Mouse (Mus musculus): ENCODE data around the gene Gm39653. TPM values are rescaled to one million over a fixed set of nuclear protein-coding genes. Genes with fewer than 3 reads are reported as not detected.

The Gm39653 gene
- total RNA-seq, 1 experiment: not detected

- in situ Hi-C loops (cut with MboI; ENCODE audit: low sequenced_read_pairs in 2 of 2, unreplicated experiment in 2 of 2): no loop called here
- Histone ChIP-seq H3K36me3 (ENCODE audit: control insufficient read depth, insufficient read depth, low read length, poor library complexity, severe bottlenecking) (peaks cover 36% of the 10 kb centered on the region), H3K4me3 (ENCODE audit: insufficient read depth in 1 of 2, low read depth in 1 of 2, low read length in 2 of 2, poor library complexity in 1 of 2, severe bottlenecking in 1 of 2) (no peak overlapping the region), H3K9me3 (ENCODE audit: control insufficient read depth, insufficient read depth, low read depth, low read length) (no peaks in the 10 kb centered on the region), H3K4me1 (ENCODE audit: control insufficient read depth in 2 of 2, insufficient read depth in 2 of 2, low read length in 2 of 2, poor library complexity in 1 of 2) (no peaks in the 10 kb centered on the region), H3K9ac (ENCODE audit: insufficient read depth, low read depth, low read length, poor library complexity, severe bottlenecking) (no peak overlapping the region), H3K27ac (ENCODE audit: insufficient read depth, low read depth, low read length, poor library complexity, severe bottlenecking) (no peak overlapping the region)
- no peak for TF ChIP-seq CHD2 (IDR thresholded peaks at IDR 0.05; ENCODE audit: low read depth, low read length)
- TF ChIP-seq ZC3H11A (IDR thresholded peaks at IDR 0.05; ENCODE audit: borderline replicate concordance, low read depth, low read length): no peak
- no peak for TF ChIP-seq ZNF384 (IDR thresholded peaks at IDR 0.05; ENCODE audit: low read depth, low read length)
- no peak for TF ChIP-seq MAFK (IDR thresholded peaks at IDR 0.05; ENCODE audit: insufficient read depth, low read depth, low read length)
- TF ChIP-seq HCFC1 (IDR thresholded peaks at IDR 0.05; ENCODE audit: borderline replicate concordance, insufficient read depth, low read length): no peak
- DNase-seq (ENCODE audit: low read depth, low spot score): no peak
Measured at GRCm38 (mm10) chr1:63573864-63574611, 41.7 kb upstream of the Gm39653 start.

- in situ Hi-C loops (cut with MboI; ENCODE audit: low sequenced_read_pairs in 2 of 2, unreplicated experiment in 2 of 2): no loop called here
- Histone ChIP-seq H3K4me1 (ENCODE audit: control insufficient read depth in 2 of 2, insufficient read depth in 2 of 2, low read length in 2 of 2, poor library complexity in 1 of 2) (no peaks in the 10 kb centered on the region), H3K27ac (ENCODE audit: insufficient read depth, low read depth, low read length, poor library complexity, severe bottlenecking) (no peak overlapping the region), H3K4me3 (ENCODE audit: insufficient read depth in 1 of 2, low read depth in 1 of 2, low read length in 2 of 2, poor library complexity in 1 of 2, severe bottlenecking in 1 of 2) (no peak overlapping the region), H3K36me3 (ENCODE audit: control insufficient read depth, insufficient read depth, low read length, poor library complexity, severe bottlenecking) (peaks cover 37% of the 10 kb centered on the region), H3K9ac (ENCODE audit: insufficient read depth, low read depth, low read length, poor library complexity, severe bottlenecking) (no peak overlapping the region), H3K9me3 (ENCODE audit: control insufficient read depth, insufficient read depth, low read depth, low read length) (no peaks in the 10 kb centered on the region)
- DNase-seq (ENCODE audit: low read depth, low spot score): no peak
- TF ChIP-seq MAFK (IDR thresholded peaks at IDR 0.05; ENCODE audit: insufficient read depth, low read depth, low read length) (no peak), ZC3H11A (IDR thresholded peaks at IDR 0.05; ENCODE audit: borderline replicate concordance, low read depth, low read length) (no peak), HCFC1 (IDR thresholded peaks at IDR 0.05; ENCODE audit: borderline replicate concordance, insufficient read depth, low read length) (no peak), ZNF384 (IDR thresholded peaks at IDR 0.05; ENCODE audit: low read depth, low read length) (no peak), CHD2 (IDR thresholded peaks at IDR 0.05; ENCODE audit: low read depth, low read length) (no peak)
Measured at GRCm38 (mm10) chr1:63576803-63577202, 39.0 kb upstream of the Gm39653 start.

- Histone ChIP-seq H3K4me1 (ENCODE audit: control insufficient read depth in 2 of 2, insufficient read depth in 2 of 2, low read length in 2 of 2, poor library complexity in 1 of 2) (no peaks in the 10 kb centered on the region), H3K9ac (ENCODE audit: insufficient read depth, low read depth, low read length, poor library complexity, severe bottlenecking) (no peak overlapping the region), H3K9me3 (ENCODE audit: control insufficient read depth, insufficient read depth, low read depth, low read length) (no peaks in the 10 kb centered on the region), H3K27ac (ENCODE audit: insufficient read depth, low read depth, low read length, poor library complexity, severe bottlenecking) (no peak overlapping the region), H3K36me3 (ENCODE audit: control insufficient read depth, insufficient read depth, low read length, poor library complexity, severe bottlenecking) (peaks cover 32% of the 10 kb centered on the region), H3K4me3 (ENCODE audit: insufficient read depth in 1 of 2, low read depth in 1 of 2, low read length in 2 of 2, poor library complexity in 1 of 2, severe bottlenecking in 1 of 2) (no peak overlapping the region)
- no peak for DNase-seq (ENCODE audit: low read depth, low spot score)
- in situ Hi-C loops (cut with MboI; ENCODE audit: low sequenced_read_pairs in 2 of 2, unreplicated experiment in 2 of 2): no loop called here
- TF ChIP-seq ZC3H11A (IDR thresholded peaks at IDR 0.05; ENCODE audit: borderline replicate concordance, low read depth, low read length) (no peak), CHD2 (IDR thresholded peaks at IDR 0.05; ENCODE audit: low read depth, low read length) (no peak), HCFC1 (IDR thresholded peaks at IDR 0.05; ENCODE audit: borderline replicate concordance, insufficient read depth, low read length) (no peak), ZNF384 (IDR thresholded peaks at IDR 0.05; ENCODE audit: low read depth, low read length) (no peak), MAFK (IDR thresholded peaks at IDR 0.05; ENCODE audit: insufficient read depth, low read depth, low read length) (no peak)
Measured at GRCm38 (mm10) chr1:63579153-63579552, 36.6 kb upstream of the Gm39653 start.

GRCm38 (mm10) chr1:63586869-63587268, 28.9 kb upstream of the Gm39653 start:
- H3K36me3 ChIP-seq (ENCODE audit: control insufficient read depth, insufficient read depth, low read length, poor library complexity, severe bottlenecking): peaks cover 15% of the 10 kb centered on the region
- in situ Hi-C loops (cut with MboI; ENCODE audit: low sequenced_read_pairs in 2 of 2, unreplicated experiment in 2 of 2): no loop called here
- H3K9ac ChIP-seq (ENCODE audit: insufficient read depth, low read depth, low read length, poor library complexity, severe bottlenecking): no peak overlapping the region
- TF ChIP-seq ZC3H11A (IDR thresholded peaks at IDR 0.05; ENCODE audit: borderline replicate concordance, low read depth, low read length) (no peak), CHD2 (IDR thresholded peaks at IDR 0.05; ENCODE audit: low read depth, low read length) (no peak), HCFC1 (IDR thresholded peaks at IDR 0.05; ENCODE audit: borderline replicate concordance, insufficient read depth, low read length) (no peak), ZNF384 (IDR thresholded peaks at IDR 0.05; ENCODE audit: low read depth, low read length) (no peak), MAFK (IDR thresholded peaks at IDR 0.05; ENCODE audit: insufficient read depth, low read depth, low read length) (no peak)
- no peak for DNase-seq (ENCODE audit: low read depth, low spot score)
- H3K4me3 ChIP-seq (ENCODE audit: insufficient read depth in 1 of 2, low read depth in 1 of 2, low read length in 2 of 2, poor library complexity in 1 of 2, severe bottlenecking in 1 of 2): no peak overlapping the region
- no peaks in the 10 kb centered on the region for H3K4me1 ChIP-seq (ENCODE audit: control insufficient read depth in 2 of 2, insufficient read depth in 2 of 2, low read length in 2 of 2, poor library complexity in 1 of 2)
- H3K27ac ChIP-seq (ENCODE audit: insufficient read depth, low read depth, low read length, poor library complexity, severe bottlenecking): no peak overlapping the region
- H3K9me3 ChIP-seq (ENCODE audit: control insufficient read depth, insufficient read depth, low read depth, low read length): no peaks in the 10 kb centered on the region

Data from ES-E14 (cell line).